20 mouse cellular contexts compared by ENCODE assay signal in the genomic region with DNA sequence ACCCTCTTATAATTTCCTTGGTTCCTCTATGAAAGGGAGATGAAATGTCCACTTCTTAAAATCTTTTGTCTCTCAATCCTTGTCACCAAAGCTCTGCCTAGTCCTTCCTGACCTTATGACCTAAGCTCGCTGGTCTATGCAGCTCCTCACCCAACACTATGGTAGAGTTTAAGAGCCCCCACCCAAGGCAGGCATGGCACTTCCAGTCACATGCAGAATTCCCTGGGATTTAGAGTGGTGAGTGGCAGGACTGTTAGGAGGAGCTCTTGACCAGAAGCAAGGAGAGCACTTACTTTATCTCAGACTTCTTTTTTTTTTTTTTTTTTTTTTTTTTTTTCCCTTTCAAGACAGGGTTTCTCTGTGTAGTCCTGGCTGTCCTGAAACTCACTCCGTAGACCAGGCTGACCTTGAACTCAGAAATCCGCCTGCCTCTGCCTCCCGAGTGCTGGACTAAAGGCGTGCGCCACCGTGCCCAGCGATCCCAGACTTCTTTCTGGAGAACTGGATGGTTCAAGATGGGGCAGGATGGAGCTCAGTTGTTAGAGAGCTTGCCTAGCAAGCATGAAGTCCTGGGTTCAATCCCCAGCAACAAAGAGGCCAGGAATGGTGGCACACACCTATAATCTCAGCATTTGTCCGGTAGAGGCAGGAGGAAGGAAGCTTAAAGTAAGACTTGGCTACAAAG.
"Had no signal": no experiment of that assay in that cellular context is flagged by ENCODE, and none has a peak within 500 bp of the region (broad histone marks: within the 10 kb centered on the region; RNA-seq: fewer than 3 reads in every experiment).

No protein-coding gene starts in this region.

- ATAC-seq: intestine, embryonic 15.5 days; midbrain, embryonic 15.5 days had no signal

- H3K4me2 ChIP-seq: intestine, embryonic 15.5 days; kidney, embryonic 15.5 days; liver, embryonic 13.5 days; midbrain, embryonic 12.5 days; midbrain, embryonic 15.5 days; neural tube, embryonic 12.5 days; neural tube, embryonic 15.5 days had no signal

- DNase-seq: kidney, adult 11 months; kidney, adult 8-10 months; kidney, postnatal 10 days; kidney, postnatal 36 days; layer of hippocampus, postnatal 36 days; liver, embryonic 13.5 days; right cerebral cortex, adult 18-20 months; right cerebral cortex, postnatal 14 days; right cerebral cortex, postnatal 4 days; thymus, adult 18-20 months; thymus, postnatal 36 days had no signal

- H3K9me3 ChIP-seq: intestine, embryonic 15.5 days; kidney, embryonic 15.5 days; liver, embryonic 13.5 days; midbrain, embryonic 12.5 days; midbrain, embryonic 15.5 days; neural tube, embryonic 12.5 days; neural tube, embryonic 15.5 days had no signal

- H3K36me3 ChIP-seq: intestine, embryonic 15.5 days; kidney, embryonic 15.5 days; liver, embryonic 13.5 days; midbrain, embryonic 12.5 days; midbrain, embryonic 15.5 days; neural tube, embryonic 12.5 days; neural tube, embryonic 15.5 days had no signal

- H3K27ac ChIP-seq: intestine, embryonic 15.5 days; left cerebral cortex, adult 2 months; liver, embryonic 13.5 days; macrophage; midbrain, embryonic 12.5 days; midbrain, embryonic 15.5 days; neural tube, embryonic 12.5 days; neural tube, embryonic 15.5 days; stomach, postnatal 0 days had no signal

- H3K27me3 ChIP-seq: intestine, embryonic 15.5 days had no signal

- H3K9ac ChIP-seq: intestine, embryonic 15.5 days; kidney, embryonic 15.5 days; liver, embryonic 13.5 days; midbrain, embryonic 12.5 days; midbrain, embryonic 15.5 days; neural tube, embryonic 12.5 days; neural tube, embryonic 15.5 days had no signal

- H3K4me3 ChIP-seq: intestine, embryonic 15.5 days; kidney, embryonic 15.5 days; left cerebral cortex, adult 2 months; liver, embryonic 13.5 days; midbrain, embryonic 12.5 days; midbrain, embryonic 15.5 days; neural tube, embryonic 12.5 days; neural tube, embryonic 15.5 days had no signal
